Mouse (Mus musculus) cerebellum, adult 2 months (tissue): ENCODE data around the gene Syce2.

Experiments
- CTCF ChIP-seq: fragments of 200-500 bp; IDR thresholded peaks from 2 replicates; pipeline ENCODE4 v1.5.1; 2011; ENCODE audit warnings: low read depth, mild to moderate bottlenecking, control low read depth, low read length, moderate library complexity, borderline replicate concordance; ENCODE audit not compliant: insufficient read depth
- POLR2A ChIP-seq: fragments of 200-500 bp; IDR thresholded peaks from 2 replicates; pipeline ENCODE4 v1.6.1; 2011; ENCODE audit warnings: low read length, control low read depth, borderline replicate concordance; ENCODE audit not compliant: insufficient read depth

DNA sequence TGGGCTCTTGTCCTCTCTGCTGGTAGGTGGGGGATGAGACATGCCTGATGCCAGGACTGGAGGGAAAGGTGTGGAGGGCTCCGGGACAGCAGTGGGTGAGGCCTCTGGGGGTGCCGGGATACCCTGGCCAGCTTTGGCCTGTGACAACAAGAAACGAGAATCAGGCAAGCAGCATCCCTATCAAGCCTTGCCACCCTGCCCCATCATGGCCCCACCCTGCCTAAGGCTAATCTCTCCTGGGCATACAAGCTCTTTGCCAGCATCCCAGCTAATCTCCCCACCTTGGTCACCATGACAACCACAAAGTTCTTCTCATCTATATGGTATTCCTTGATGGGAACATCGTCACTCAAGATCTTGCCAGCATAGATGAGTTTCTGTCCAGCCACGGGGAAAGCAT is 33.4 kb upstream of the Syce2 start:
- TF ChIP-seq CTCF, result no peak
- no peak for TF ChIP-seq POLR2A
